Mouse (Mus musculus) gastrocnemius, postnatal 10 days (tissue): Measurements from ENCODE around the gene Erbb2. TPM values are rescaled to one million over a fixed set of nuclear protein-coding genes. Genes with fewer than 3 reads are reported as not detected.

Experiments used
- DNase-seq: peaks from one replicate; pipeline ENCODE4 v3.0.0; 2021; ENCODE audit warnings: mixed read lengths
- total RNA-seq, 2 experiments: library from RNA; stranded (reverse); gene quantifications; 2 replicates each; pipeline ENCODE4 v1.2.3; 2021

Erbb2 gene
- total RNA-seq, 2 experiments from 2014 or later: 7.2 to 8.7 TPM

DNA sequence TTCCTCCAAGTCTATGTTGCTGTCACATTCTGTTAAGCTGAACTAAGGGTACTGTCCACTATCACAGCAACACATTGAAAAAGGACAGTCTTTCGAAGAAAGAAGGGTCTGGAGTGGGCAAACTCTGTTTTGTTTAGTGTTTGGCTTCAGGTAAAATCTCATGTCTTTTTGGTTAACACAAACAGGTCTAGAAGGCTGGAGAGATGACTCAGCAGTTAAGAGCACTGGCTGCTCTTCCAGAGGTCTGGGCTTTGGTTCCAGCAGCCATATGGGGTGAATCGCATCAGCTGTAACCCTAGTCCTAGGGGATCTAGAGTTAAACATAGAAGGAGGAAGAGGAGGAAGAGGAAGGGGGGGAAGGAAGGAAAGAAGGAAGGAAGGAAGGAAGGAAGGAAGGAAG lies 73.5 kb downstream of the Erbb2 start:
- DNase-seq: no peak

Other genes with a start within 250 kb of the Erbb2 start
- 10 to 100 TPM; 23.7 to 26.2 TPM for gene Med1, start 219.2 kb upstream of the Erbb2 start, total RNA-seq
- 10 to 100 TPM; 16.6 to 25.1 TPM for gene Cdk12, start 209.4 kb upstream of the Erbb2 start, total RNA-seq
- gene Neurod2, start 82.8 kb upstream of the Erbb2 start, total RNA-seq: not detected
- under 1 TPM; 0.35 to 0.70 TPM for gene Ppp1r1b, start 64.1 kb upstream of the Erbb2 start, total RNA-seq
- 10 to 100 TPM; 11.4 to 12.1 TPM for gene Stard3, start 54.1 kb upstream of the Erbb2 start, total RNA-seq
- 100 to 1,000 TPM; 585 to 712 TPM for gene Tcap, start 28.7 kb upstream of the Erbb2 start, total RNA-seq
- gene Pnmt, start 26.0 kb upstream of the Erbb2 start, total RNA-seq: under 1 TPM; 0.28 to 0.77 TPM
- 1 to 10 TPM; 3.2 to 3.5 TPM for gene Pgap3, start 12.0 kb upstream of the Erbb2 start, total RNA-seq
- gene Mien1, start 26.5 kb downstream of the Erbb2 start, total RNA-seq: 10 to 100 TPM; 28.0 to 31.6 TPM
- under 1 TPM; 0.09 to 0.18 TPM for gene Grb7, start 33.9 kb downstream of the Erbb2 start, total RNA-seq
- under 1 TPM; 0.09 to 0.93 TPM for gene Ikzf3, start 133.6 kb downstream of the Erbb2 start, total RNA-seq
- not detected for gene Zpbp2, start 138.6 kb downstream of the Erbb2 start, total RNA-seq
- gene Ormdl3, start 174.9 kb downstream of the Erbb2 start, total RNA-seq: 10 to 100 TPM; 20.4 to 23.1 TPM
- gene Lrrc3c, start 185.8 kb downstream of the Erbb2 start, total RNA-seq: not detected
- 10 to 100 TPM in 1 of 2 experiments, 1 to 10 TPM in 1; 8.2 to 10.3 TPM for gene Gm12355, start 213.2 kb downstream of the Erbb2 start, total RNA-seq
- gene Gsdma3, start 213.9 kb downstream of the Erbb2 start, total RNA-seq: under 1 TPM; 0.45 to 0.47 TPM
- gene Gsdma2, start 234.3 kb downstream of the Erbb2 start, total RNA-seq: not detected